Mouse (Mus musculus) midbrain, embryonic 10.5 days (tissue): ENCODE data around the gene Acot11. TPM values are rescaled to one million over a fixed set of nuclear protein-coding genes. Genes with fewer than 3 reads are reported as not detected.
"Not testable (repeated sequence)": the region's sequence is repeated elsewhere in the genome, so short reads cannot be mapped to it uniquely, and the experiment has no call there.

Experiments used
- DNase-seq: peaks from one replicate; pipeline ENCODE4 v3.0.0-alpha.2; 2017; ENCODE audit warnings: low spot score
- H3K27ac ChIP-seq: fragments of 300-500 bp; sonication (generic); replicated peaks from 2 replicates; pipeline ENCODE4 v1.5.1; 2016; ENCODE audit warnings: mild to moderate bottlenecking
- H3K27me3 ChIP-seq: fragments of 300-500 bp; sonication (generic); 2 replicates; pipeline ENCODE4 v1.6.1; 2016; ENCODE audit warnings: low read depth, mild to moderate bottlenecking; ENCODE audit not compliant: poor library complexity, severe bottlenecking
- H3K36me3 ChIP-seq: fragments of 300-500 bp; sonication (generic); 2 replicates; pipeline ENCODE4 v1.6.1; 2016; ENCODE audit warnings: mild to moderate bottlenecking, moderate library complexity
- H3K4me1 ChIP-seq: fragments of 300-500 bp; sonication (generic); 2 replicates; pipeline ENCODE4 v1.6.1; 2016
- H3K4me3 ChIP-seq: fragments of 300-500 bp; sonication (generic); 2 replicates; pipeline ENCODE4 v1.5.1; 2016; ENCODE audit warnings: mild to moderate bottlenecking, moderate library complexity
- H3K9me3 ChIP-seq: fragments of 300-500 bp; sonication (generic); replicated peaks from 2 replicates; pipeline ENCODE4 v1.6.1; 2016; ENCODE audit warnings: mild to moderate bottlenecking
- WGBS: fragments of 180-500 bp; shearing (Covaris S2); methylation state at CpG from one replicate; pipeline ENCODE4 v1.1.7; 2016; 5-methylcytosine and 5-hydroxymethylcytosine counted together
- polyA plus RNA-seq: library from polyadenylated mRNA; unstranded; fragments of >200 nt; fragmentation: Nextera tagmentation; extraction: Ambion mirVana; gene quantifications from 2 replicates; pipeline ENCODE4 v1.2.1, GENCODE M21; 2016

Gene Acot11
- polyA plus RNA-seq, 1 experiment from 2014 or later = 2.0 TPM

GRCm38 (mm10) chr4:106785345-106785744 is 19.5 kb downstream of the Acot11 start:
- Histone ChIP-seq H3K27ac (peak overlapping the region; percentile 87), H3K27me3 (peaks cover 5% of the 10 kb centered on the region), H3K36me3 (no peaks in the 10 kb centered on the region), H3K4me3 (no peak overlapping the region), H3K9me3 (no peaks in the 10 kb centered on the region), H3K4me1 (peaks cover 67% of the 10 kb centered on the region)
- no peak for DNase-seq
- 58% methylated on average over 7 of the region's 7 CpGs for WGBS

GRCm38 (mm10) chr4:106784806-106785205 is 20.0 kb downstream of the Acot11 start:
- Histone ChIP-seq H3K27ac (peak overlapping the region; percentile 87; the same call in 1 of the 2 replicates), H3K4me1 (peaks cover 71% of the 10 kb centered on the region), H3K27me3 (peaks cover 5% of the 10 kb centered on the region), H3K36me3 (no peaks in the 10 kb centered on the region), H3K9me3 (no peaks in the 10 kb centered on the region), H3K4me3 (no peak overlapping the region)
- no peak for DNase-seq
- 93% methylated on average over 7 of the region's 7 CpGs for WGBS

GRCm38 (mm10) chr4:106783137-106783536 is 21.7 kb downstream of the Acot11 start:
- no peak for DNase-seq
- Histone ChIP-seq H3K9me3 (no peaks in the 10 kb centered on the region), H3K4me1 (peaks cover 84% of the 10 kb centered on the region), H3K36me3 (no peaks in the 10 kb centered on the region), H3K27me3 (peaks cover 5% of the 10 kb centered on the region), H3K27ac (no peak overlapping the region), H3K4me3 (no peak overlapping the region)
- 84% methylated on average over 10 of the region's 10 CpGs for WGBS

- peak overlapping the region; percentile 70 for H3K27ac ChIP-seq
- no peaks in the 10 kb centered on the region for H3K9me3 ChIP-seq
- 9% methylated on average over 3 of the region's 3 CpGs for WGBS
- H3K36me3 ChIP-seq = no peaks in the 10 kb centered on the region
- H3K4me1 ChIP-seq = peaks cover 74% of the 10 kb centered on the region
- DNase-seq = peak; percentile 71
- peaks cover 5% of the 10 kb centered on the region for H3K27me3 ChIP-seq
- H3K4me3 ChIP-seq = no peak overlapping the region; the same call in 1 of the 2 replicates
Measured at GRCm38 (mm10) chr4:106780045-106780444, 24.8 kb downstream of the Acot11 start.

DNA sequence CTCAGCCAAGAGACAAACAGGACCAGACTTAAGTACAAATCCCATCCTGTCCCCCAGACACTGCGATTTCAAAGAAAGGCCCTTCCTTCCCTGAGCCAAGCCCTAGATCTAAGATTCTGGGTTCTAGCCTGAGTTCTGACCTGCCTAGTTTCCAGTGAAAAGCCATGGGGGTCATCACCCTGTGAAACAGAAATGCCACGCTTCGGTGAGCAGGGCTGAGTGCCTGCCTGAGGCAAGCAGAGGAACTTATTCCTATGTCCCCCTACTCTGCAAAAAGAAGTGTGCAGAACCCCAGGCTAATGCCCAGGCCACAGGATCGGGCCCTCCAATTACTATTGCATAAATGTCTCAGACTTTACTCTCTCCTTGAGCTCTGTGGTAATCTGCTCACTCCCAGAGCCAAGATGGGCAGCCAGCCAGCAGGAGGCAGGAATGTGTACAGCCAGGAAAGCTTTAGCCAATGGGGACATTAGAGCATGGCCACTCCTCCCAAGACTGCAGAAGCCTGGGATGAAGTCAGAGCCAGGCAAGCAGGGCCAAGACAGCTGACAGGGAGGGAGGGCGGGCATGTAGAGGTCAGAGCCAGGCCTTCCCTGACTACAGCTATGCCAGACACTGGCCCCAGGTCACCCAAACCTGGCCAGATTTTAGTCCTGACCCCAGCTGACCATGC is 26.5 kb downstream of the Acot11 start:
- Histone ChIP-seq H3K4me1 (peaks cover 56% of the 10 kb centered on the region), H3K27me3 (no peaks in the 10 kb centered on the region; the same call in 1 of the 2 replicates), H3K27ac (peak overlapping the region; percentile 70), H3K4me3 (no peak overlapping the region), H3K9me3 (no peaks in the 10 kb centered on the region), H3K36me3 (no peaks in the 10 kb centered on the region)
- peak; percentile 69 for DNase-seq
- 45% methylated on average over 5 of the region's 5 CpGs for WGBS

GRCm38 (mm10) chr4:106776998-106777397 is 27.8 kb downstream of the Acot11 start:
- Histone ChIP-seq H3K27me3 (no peaks in the 10 kb centered on the region; the same call in 1 of the 2 replicates), H3K9me3 (no peaks in the 10 kb centered on the region), H3K27ac (peak overlapping the region; percentile 50; the same call in 1 of the 2 replicates), H3K4me1 (peaks cover 55% of the 10 kb centered on the region), H3K4me3 (no peak overlapping the region), H3K36me3 (no peaks in the 10 kb centered on the region)
- 43% methylated on average over 3 of the region's 3 CpGs for WGBS
- DNase-seq = peak; percentile 64

- not testable (repeated sequence) for H3K4me3 ChIP-seq, DNase-seq, H3K27me3 ChIP-seq, H3K27ac ChIP-seq, H3K36me3 ChIP-seq, H3K9me3 ChIP-seq
- WGBS = 90% methylated on average over 6 of the region's 6 CpGs
- peaks cover 47% of the 10 kb centered on the region for H3K4me1 ChIP-seq
Measured at GRCm38 (mm10) chr4:106775767-106776166, 29.0 kb downstream of the Acot11 start.

- no peak for DNase-seq
- H3K27me3 ChIP-seq = no peaks in the 10 kb centered on the region
- 93% methylated on average over 1 of the region's 1 CpGs for WGBS
Measured at GRCm38 (mm10) chr4:106772558-106772957, 32.2 kb downstream of the Acot11 start.

DNA sequence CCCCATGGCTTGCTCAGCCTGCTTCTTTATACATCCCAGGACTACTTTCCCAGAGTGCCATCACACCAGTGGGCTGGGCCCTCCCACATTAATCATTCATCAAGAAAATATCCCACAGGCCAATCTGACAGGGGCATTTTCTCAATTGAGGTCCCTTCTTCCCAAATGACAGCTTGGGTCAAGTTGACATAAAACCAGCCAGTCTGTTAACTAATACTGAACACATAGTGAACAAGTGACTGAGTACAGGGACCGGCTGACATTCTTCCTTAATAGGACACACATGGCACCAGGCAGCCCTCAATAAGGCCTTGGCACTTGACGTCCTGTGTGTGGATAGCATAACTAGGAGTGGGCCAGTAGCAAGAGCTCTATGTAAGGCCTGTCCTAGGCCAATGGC is 35.5 kb downstream of the Acot11 start:
- no peaks in the 10 kb centered on the region for H3K9me3 ChIP-seq
- 81% methylated on average over 2 of the region's 2 CpGs for WGBS
- 0 out of 2 replicates have a peak overlapping the region, but pooled peaks have one; percentile 28 for H3K27ac ChIP-seq
- H3K27me3 ChIP-seq = no peaks in the 10 kb centered on the region
- no peaks in the 10 kb centered on the region for H3K36me3 ChIP-seq
- DNase-seq = no peak
- peaks cover 3% of the 10 kb centered on the region for H3K4me1 ChIP-seq
- no peak overlapping the region for H3K4me3 ChIP-seq

More at GRCm38 (mm10) chr4:106772558-106772957, 32.2 kb downstream of the Acot11 start:
- Histone ChIP-seq H3K4me1 (peaks cover 15% of the 10 kb centered on the region), H3K36me3 (no peaks in the 10 kb centered on the region), H3K4me3 (no peak overlapping the region), H3K9me3 (no peaks in the 10 kb centered on the region), H3K27ac (no peak overlapping the region)

DNA sequence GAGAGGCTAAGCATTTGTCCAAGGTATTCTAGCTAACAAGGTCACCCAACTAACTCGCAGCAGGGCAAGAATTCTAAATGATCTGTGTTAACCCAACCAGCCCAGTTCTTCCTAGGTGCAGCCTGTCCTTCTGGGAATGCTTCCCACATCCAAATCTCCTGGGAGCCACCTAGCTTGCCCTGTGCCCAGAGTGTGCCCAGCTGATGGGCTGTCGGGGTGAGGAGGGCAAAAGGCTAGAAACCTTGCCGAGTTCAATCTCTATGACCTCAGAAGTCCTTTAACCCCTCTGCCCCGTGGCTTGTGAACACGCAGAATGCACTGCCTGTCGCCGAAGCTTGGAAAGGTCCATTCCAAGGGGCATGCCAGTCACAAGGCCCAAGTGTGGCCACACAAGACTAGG is 40.6 kb downstream of the Acot11 start:
- no peak for DNase-seq
- WGBS = 67% methylated on average over 7 of the region's 7 CpGs

GRCm38 (mm10) chr4:106751726-106752125 is 53.1 kb downstream of the Acot11 start:
- Histone ChIP-seq H3K4me3 (no peak overlapping the region), H3K4me1 (peaks cover 26% of the 10 kb centered on the region), H3K36me3 (no peaks in the 10 kb centered on the region), H3K27me3 (no peaks in the 10 kb centered on the region), H3K9me3 (no peaks in the 10 kb centered on the region), H3K27ac (no peak overlapping the region)
- 89% methylated on average over 6 of the region's 6 CpGs for WGBS
- no peak for DNase-seq

More for the DNA sequence above, 40.6 kb downstream of the Acot11 start:
- H3K27me3 ChIP-seq = no peaks in the 10 kb centered on the region
- peak overlapping the region; percentile 74 for H3K27ac ChIP-seq
- no peaks in the 10 kb centered on the region for H3K9me3 ChIP-seq
- H3K36me3 ChIP-seq = no peaks in the 10 kb centered on the region
- no peak overlapping the region for H3K4me3 ChIP-seq
- H3K4me1 ChIP-seq = peaks cover 18% of the 10 kb centered on the region

GRCm38 (mm10) chr4:106749699-106750098 is 55.1 kb downstream of the Acot11 start:
- DNase-seq = peak; percentile 82
- Histone ChIP-seq H3K36me3 (no peaks in the 10 kb centered on the region), H3K9me3 (no peaks in the 10 kb centered on the region), H3K27ac (peak overlapping the region; percentile 83), H3K4me3 (peak overlapping the region; percentile 26), H3K4me1 (peaks cover 28% of the 10 kb centered on the region), H3K27me3 (no peaks in the 10 kb centered on the region)
- 3% methylated on average over 7 of the region's 7 CpGs for WGBS

DNA sequence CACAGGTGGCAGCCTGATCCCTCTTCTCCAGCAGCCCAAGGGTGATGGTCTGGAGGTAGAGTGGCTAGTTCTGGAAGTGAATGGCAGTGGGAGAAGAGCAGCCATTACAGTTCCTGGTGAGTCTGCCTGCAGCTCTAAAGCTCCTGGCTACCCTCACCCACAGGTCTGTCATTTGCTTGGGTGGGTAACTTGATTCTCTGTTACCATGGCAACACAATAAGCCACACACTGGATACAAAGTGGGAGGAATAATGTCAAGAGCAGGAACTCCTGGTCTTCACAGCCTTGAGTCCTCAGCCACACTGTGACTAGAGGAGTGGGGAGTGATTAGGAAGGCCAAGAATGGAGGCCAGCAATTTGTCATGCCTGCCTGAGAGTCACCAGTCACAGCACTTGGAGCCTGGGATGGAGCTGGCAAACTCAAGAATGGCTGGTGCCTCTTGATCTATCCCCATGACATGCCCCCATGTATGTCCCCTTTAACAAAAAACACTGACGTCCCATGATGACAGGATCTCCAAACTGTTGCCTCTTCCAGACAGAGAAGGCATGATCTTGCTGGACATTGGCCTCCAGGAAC is 57.7 kb downstream of the Acot11 start:
- Histone ChIP-seq H3K27ac (peak overlapping the region; percentile 34; the same call in 1 of the 2 replicates), H3K36me3 (no peaks in the 10 kb centered on the region), H3K27me3 (no peaks in the 10 kb centered on the region), H3K9me3 (no peaks in the 10 kb centered on the region), H3K4me1 (peaks cover 28% of the 10 kb centered on the region), H3K4me3 (no peak overlapping the region)
- no peak for DNase-seq
- 94% methylated on average over 1 of the region's 1 CpGs for WGBS
